Mouse (Mus musculus) lung, adult 2 months (tissue): ENCODE measurements around the gene Got1.

ENCODE experiments used
- CTCF ChIP-seq: fragments of 200-500 bp; IDR thresholded peaks from 2 replicates; pipeline ENCODE4 v1.5.1; 2011; ENCODE audit warnings: mild to moderate bottlenecking, low read length, control low read depth; ENCODE audit not compliant: insufficient read depth
- POLR2A ChIP-seq: fragments of 200-500 bp; IDR thresholded peaks from 2 replicates; pipeline ENCODE4 v1.6.1; 2011; ENCODE audit warnings: low read depth, mild to moderate bottlenecking, control low read depth, low read length, borderline replicate concordance; ENCODE audit errors: extremely low read depth

GRCm38 (mm10) chr19:43505441-43505840 is 19.0 kb downstream of the Got1 start:
- TF ChIP-seq POLR2A = no peak
- no peak for TF ChIP-seq CTCF
